Mouse (Mus musculus) large intestine, adult 2 months (tissue): ENCODE data around the gene Slc25a40. TPM values are rescaled to one million over a fixed set of nuclear protein-coding genes. Genes with fewer than 3 reads are reported as not detected.

Experiments used
- DNase-seq: peaks from one replicate; pipeline ENCODE4 v3.0.0-alpha.2; 2012; ENCODE audit warnings: low read depth, low spot score
- WGBS: fragments of 180-500 bp; shearing (Covaris S2); methylation state at CpG from one replicate; pipeline ENCODE4 v1.1.7; 2018; 5-methylcytosine and 5-hydroxymethylcytosine counted together
- polyA plus RNA-seq: library from polyadenylated mRNA; depleted of rRNA; stranded (reverse); fragments of >200 nt; gene quantifications from 2 replicates; pipeline ENCODE4 v1.2.3, GENCODE M21; 2012; rRNA removed

Gene Slc25a40
- 1.4 and 1.6 TPM in 2 replicates for polyA plus RNA-seq

GRCm38 (mm10) chr5:8422157-8422931, at the start of gene Slc25a40, which contains the start of gene Dbf4:
Gene Slc25a40, plus strand, starts transcription at chr5:8422850.
Gene Dbf4, minus strand, starts transcription at chr5:8422716.
- peak; percentile 54 for DNase-seq

DNA sequence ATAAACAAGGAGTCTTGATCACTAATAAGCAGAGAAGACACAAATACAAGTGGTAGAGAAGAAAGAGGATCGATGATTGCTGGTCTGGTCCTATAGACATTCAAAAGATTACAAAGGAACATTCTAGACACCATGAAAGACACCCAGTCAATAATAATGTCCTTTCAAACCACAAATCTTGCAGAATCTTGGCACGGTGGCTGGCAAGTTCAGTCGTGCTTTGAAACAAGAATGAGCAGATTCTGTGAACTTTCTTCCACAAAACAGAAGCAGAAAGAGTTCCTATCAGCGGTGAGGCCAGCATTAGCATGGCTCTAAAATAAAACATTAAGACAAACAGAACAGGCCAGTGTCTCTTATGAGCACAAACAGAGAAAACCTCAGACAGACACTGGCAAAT, 49.2 kb upstream of the Slc25a40 start:
- no peak for DNase-seq
- WGBS: 67% methylated on average over 4 of the region's 4 CpGs

More at GRCm38 (mm10) chr5:8422157-8422931, at the start of gene Slc25a40, which contains the start of gene Dbf4:
- WGBS: under 1% methylated on average over 85 of the region's 93 CpGs

DNA sequence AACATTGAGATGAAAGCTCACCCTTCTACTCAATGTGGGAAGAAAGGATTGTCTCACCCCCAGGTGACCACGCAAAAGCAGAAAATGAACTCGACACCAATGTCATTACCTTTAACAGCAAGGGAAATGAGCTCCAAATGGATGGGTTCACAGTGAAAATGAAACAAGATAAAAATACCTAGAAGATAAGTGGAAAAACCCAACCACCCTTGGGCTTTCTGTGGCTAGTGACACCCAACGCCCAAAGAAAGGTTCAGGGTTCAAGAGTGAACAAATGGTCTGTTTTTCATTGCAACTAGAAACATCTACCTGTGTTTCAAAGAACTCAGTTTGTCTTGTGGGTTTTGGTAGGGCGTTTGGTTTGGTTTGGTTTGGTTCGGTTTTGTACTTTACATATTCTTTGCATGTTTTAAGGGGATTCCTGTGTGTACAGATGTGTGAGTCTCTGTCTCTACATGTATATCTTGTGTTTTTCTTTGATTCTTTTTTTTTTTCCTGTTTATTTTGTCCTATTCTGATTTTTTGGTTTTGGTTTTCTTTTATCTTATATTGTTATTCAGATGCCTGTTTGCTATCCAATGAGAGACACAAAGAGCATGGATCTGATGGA, 48.2 kb upstream of the Slc25a40 start:
- 78% methylated on average over 5 of the region's 5 CpGs for WGBS
- DNase-seq: no peak

- no peak for DNase-seq
- 75% methylated on average over 1 of the region's 1 CpGs for WGBS
These were observed 28.6 kb upstream of the Slc25a40 start for GRCm38 (mm10) chr5:8393891-8394583.

GRCm38 (mm10) chr5:8397587-8398249, 24.9 kb upstream of the Slc25a40 start:
- WGBS: 93% methylated on average over 13 of the region's 13 CpGs
- DNase-seq: no peak

GRCm38 (mm10) chr5:8408746-8409145, 13.9 kb upstream of the Slc25a40 start:
- 84% methylated on average over 4 of the region's 4 CpGs for WGBS
- no peak for DNase-seq

GRCm38 (mm10) chr5:8416683-8417413, 5.8 kb upstream of the Slc25a40 start:
- no peak for DNase-seq
- whole genome bisulfite sequencing: 86% methylated on average over 3 of the region's 3 CpGs

DNA sequence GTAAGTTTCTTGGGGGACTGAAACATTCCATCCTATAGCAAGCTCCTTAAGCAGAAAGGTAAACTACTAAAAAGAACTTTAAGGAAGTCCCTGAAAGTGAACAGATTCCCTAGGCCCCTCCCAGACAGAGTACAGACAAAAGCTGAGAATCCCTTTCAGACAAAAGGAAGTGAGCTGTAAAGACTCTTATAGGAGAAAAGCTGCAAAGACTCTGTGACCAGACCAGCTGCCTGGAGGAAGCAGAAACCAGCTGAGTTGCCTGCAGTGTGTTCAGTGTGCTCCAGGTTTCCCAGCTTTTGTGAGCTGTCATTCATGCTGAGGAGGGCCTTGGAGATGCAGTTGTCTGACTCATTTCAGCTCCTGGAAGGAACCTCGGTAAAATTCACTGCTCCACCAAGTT, 5.2 kb upstream of the Slc25a40 start:
- 47% methylated on average over 1 of the region's 1 CpGs for WGBS
- no peak for DNase-seq

DNA sequence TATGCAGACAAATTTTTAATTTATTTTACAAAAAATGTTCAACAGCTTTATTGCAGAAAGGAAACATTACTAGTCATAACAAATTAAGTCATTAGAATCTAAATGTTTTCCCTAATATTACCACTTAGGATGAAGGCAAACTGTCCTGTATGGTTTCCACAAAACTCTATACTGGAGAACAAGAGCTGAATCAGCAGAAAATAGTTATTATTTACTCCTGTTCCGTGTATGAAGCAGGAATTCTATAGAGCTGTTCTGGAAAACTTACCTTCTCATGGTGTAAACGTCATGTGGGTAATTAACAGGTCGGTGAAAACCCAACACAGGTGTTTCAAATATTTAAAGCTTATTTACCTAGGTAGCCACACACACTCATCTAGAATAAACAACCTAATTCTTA, 1.2 kb upstream of the Slc25a40 start:
- WGBS: 6% methylated on average over 3 of the region's 3 CpGs

GRCm38 (mm10) chr5:8422932-8423928, 580 bp downstream of the Slc25a40 start:
- DNase-seq: peak; percentile 7
- 2% methylated on average over 40 of the region's 40 CpGs for WGBS

More for the DNA sequence above, 1.2 kb upstream of the Slc25a40 start:
- no peak for DNase-seq

DNA sequence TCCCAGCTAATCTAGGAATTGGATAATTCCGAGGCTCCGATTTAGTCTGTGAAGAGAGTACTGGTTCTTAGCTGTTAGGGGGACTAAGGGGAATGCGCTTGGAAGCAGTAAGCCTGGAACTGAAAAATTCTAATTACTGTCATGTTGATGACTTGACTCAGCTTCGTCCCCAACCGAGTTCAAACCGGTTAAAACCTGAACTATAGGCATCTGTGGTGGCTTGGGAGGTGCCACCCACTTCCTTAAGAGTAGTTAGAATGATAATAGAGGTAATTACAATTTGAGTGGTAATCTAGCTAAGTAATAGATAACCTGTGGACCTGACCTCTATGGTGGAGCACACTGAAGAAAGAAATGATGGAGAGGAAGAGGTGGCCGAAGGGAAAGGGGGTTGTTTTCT, 1.5 kb downstream of the Slc25a40 start:
- DNase-seq: peak; percentile 40
- 39% methylated on average over 7 of the region's 7 CpGs for WGBS

GRCm38 (mm10) chr5:8425899-8426298, 3.2 kb downstream of the Slc25a40 start:
- 71% methylated on average over 5 of the region's 5 CpGs for WGBS
- no peak for DNase-seq

DNA sequence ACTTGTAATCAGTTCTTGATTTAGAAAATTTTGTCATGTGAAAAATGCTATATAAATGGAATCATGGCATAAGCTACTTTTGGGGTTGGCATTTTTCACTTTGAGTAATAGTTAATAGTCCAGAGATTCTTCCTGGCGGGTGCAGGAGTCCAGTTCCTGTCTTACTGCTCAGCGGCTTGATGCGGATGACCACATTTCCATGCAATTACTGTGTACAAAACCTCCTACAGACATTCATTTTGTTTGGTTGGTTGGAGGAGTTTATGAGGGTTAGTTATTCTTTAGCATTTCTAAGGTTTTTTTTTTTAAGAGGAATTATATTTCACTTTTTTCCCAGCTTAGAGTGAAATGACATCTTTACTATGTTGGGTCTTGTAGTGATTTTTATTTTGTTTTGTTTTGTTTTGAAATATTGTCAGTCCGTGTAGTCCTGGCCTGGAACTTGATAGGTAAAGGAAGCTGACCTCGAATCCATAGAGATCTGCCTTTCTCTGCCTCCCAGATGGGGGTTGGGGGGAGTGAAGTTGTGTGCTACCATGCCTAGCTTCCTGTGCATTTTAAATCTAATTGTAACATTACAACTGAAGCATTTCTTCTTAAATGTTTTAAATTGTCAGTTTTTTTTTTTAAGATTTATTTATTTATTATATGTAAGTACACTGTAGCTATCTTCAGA, 15.0 kb downstream of the Slc25a40 start:
- 93% methylated on average over 5 of the region's 5 CpGs for WGBS
- DNase-seq: no peak

DNA sequence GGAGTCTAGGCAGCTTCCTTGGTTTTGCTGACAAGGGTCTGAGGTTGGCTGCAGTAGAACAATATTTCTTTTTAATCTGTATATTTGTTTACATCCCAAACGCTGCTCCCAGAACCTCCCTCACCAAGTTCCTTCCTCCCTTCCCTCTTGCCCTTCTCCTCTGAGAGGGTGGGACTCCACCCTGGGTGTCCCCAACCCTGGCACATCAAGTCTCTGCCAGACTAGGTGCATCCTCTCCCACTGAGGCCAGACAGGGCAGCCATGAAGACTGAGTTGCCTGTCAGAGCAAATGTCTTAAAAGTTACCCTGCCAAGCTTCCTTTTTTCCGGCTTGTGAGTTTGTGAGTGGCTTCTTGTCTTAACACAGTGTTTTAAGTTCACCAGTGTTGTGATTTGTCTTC, 16.4 kb downstream of the Slc25a40 start:
- DNase-seq: no peak
- WGBS: 65% methylated on average over 2 of the region's 2 CpGs

GRCm38 (mm10) chr5:8455565-8455964, 32.9 kb downstream of the Slc25a40 start:
- no peak for DNase-seq

DNA sequence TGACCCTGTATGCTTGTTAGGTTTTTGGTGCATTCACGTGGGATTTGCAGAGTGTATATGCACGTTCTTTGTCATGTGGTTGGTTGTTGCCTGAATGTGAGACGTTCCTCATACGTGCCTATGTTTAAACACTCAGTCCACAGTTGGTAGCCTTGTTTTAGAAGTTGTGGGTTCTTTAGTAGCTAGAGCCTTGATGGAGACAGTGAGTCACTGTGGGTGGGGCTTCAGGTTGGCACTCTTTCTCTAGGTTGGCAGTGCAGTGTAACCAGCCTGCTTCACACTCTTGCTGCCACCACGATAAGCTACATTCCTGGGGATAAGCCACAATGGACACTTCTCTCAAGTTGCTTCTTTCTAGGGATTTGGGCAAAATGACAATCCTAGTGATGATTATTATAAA, 33.9 kb downstream of the Slc25a40 start:
- 73% methylated on average over 5 of the region's 5 CpGs for WGBS

GRCm38 (mm10) chr5:8487989-8488700, 65.5 kb downstream of the Slc25a40 start:
- WGBS: 79% methylated on average over 4 of the region's 4 CpGs

More for the DNA sequence above, 33.9 kb downstream of the Slc25a40 start:
- DNase-seq: no peak

More at GRCm38 (mm10) chr5:8487989-8488700, 65.5 kb downstream of the Slc25a40 start:
- no peak for DNase-seq
